24 mouse cellular contexts compared by ENCODE assay signal in genomic region chr10:96286094-96286485, GRCm38 (mm10).
DNase-seq lines count a peak whose midpoint lies in the region; ATAC-seq lines count a peak whose summit lies in the region.
"Had no signal": no experiment of that assay in that cellular context is flagged by ENCODE, and none has a peak within 500 bp of the region (broad histone marks: within the 10 kb centered on the region; RNA-seq: fewer than 3 reads in every experiment).

No protein-coding gene starts in this region.

- peak; percentile 68; the same call in 1 of the 2 replicates for ATAC-seq in neural tube, embryonic 15.5 days (ENCODE audit: low FRiP score)
- ATAC-seq: intestine, embryonic 16.5 days; liver, postnatal 0 days had no signal

- H3K27ac ChIP-seq in neural tube, embryonic 15.5 days (replicated peaks): no peak overlapping the region
- H3K27ac ChIP-seq: heart, adult 2 months; heart, embryonic 15.5 days; hindbrain, embryonic 15.5 days; kidney, embryonic 15.5 days; limb, embryonic 10.5 days; stomach, embryonic 15.5 days had no signal

- no peaks in the 10 kb centered on the region for H3K27me3 ChIP-seq in neural tube, embryonic 15.5 days (replicated peaks)
- H3K27me3 ChIP-seq: heart, embryonic 15.5 days; hindbrain, embryonic 15.5 days; kidney, embryonic 15.5 days; stomach, embryonic 15.5 days had no signal

- 71% methylated on average over 2 of the region's 2 CpGs for WGBS in neural tube, embryonic 15.5 days

- no peaks in the 10 kb centered on the region for H3K9me3 ChIP-seq in neural tube, embryonic 15.5 days (replicated peaks)
- H3K9me3 ChIP-seq: heart, embryonic 15.5 days; hindbrain, embryonic 15.5 days; kidney, embryonic 15.5 days; limb, embryonic 10.5 days; stomach, embryonic 15.5 days had no signal

- peak; percentile 21 to 40 for DNase-seq in lung, adult 18-20 months
- no peak for DNase-seq in lung, postnatal 25 days (ENCODE audit: low spot score)
- DNase-seq in B cell, adult 2 months: peak; percentile 41 to 57
- DNase-seq in brain, adult 2 months (ENCODE audit: low read depth, low spot score): peak; percentile 47
- DNase-seq in kidney, adult 18-20 months: no peak
- DNase-seq in cerebellum, postnatal 4 days (ENCODE audit: low spot score in 2 of 2): no peak
- DNase-seq: adrenal gland, adult 2 months; cerebellum, postnatal 14 days; gastrocnemius, postnatal 10 days; heart, postnatal 4 days; kidney, postnatal 4 days; liver, postnatal 0 days; midbrain, embryonic 14.5 days; right cerebral cortex, adult 18-20 months; thymus, adult 2 months had no signal

- no peaks in the 10 kb centered on the region for H3K4me1 ChIP-seq in neural tube, embryonic 15.5 days
- H3K4me1 ChIP-seq: heart, embryonic 15.5 days; hindbrain, embryonic 15.5 days; kidney, embryonic 15.5 days; limb, embryonic 10.5 days; stomach, embryonic 15.5 days had no signal

- H3K4me2 ChIP-seq in neural tube, embryonic 15.5 days: no peak overlapping the region
- H3K4me2 ChIP-seq: heart, embryonic 15.5 days; hindbrain, embryonic 15.5 days; kidney, embryonic 15.5 days; stomach, embryonic 15.5 days had no signal

- H3K9ac ChIP-seq in neural tube, embryonic 15.5 days (replicated peaks): no peak overlapping the region
- H3K9ac ChIP-seq: heart, embryonic 15.5 days; hindbrain, embryonic 15.5 days; kidney, embryonic 15.5 days; liver, postnatal 0 days; stomach, embryonic 15.5 days had no signal

- H3K36me3 ChIP-seq in neural tube, embryonic 15.5 days: no peaks in the 10 kb centered on the region
- H3K36me3 ChIP-seq: heart, embryonic 15.5 days; hindbrain, embryonic 15.5 days; kidney, embryonic 15.5 days; limb, embryonic 10.5 days; stomach, embryonic 15.5 days had no signal

- no peak overlapping the region for H3K4me3 ChIP-seq in neural tube, embryonic 15.5 days (replicated peaks)
- H3K4me3 ChIP-seq: heart, adult 2 months; heart, embryonic 15.5 days; hindbrain, embryonic 15.5 days; kidney, embryonic 15.5 days; limb, embryonic 10.5 days; myocyte; stomach, embryonic 15.5 days had no signal

Comparison
In these comparisons a context has a peak if more than half of its experiments do, and no peak if none do; other contexts are left out.
1. DNase-seq: peak in lung, adult 18-20 months (2 of 2), B cell, adult 2 months (2 of 2) and brain, adult 2 months (single experiment); none in lung, postnatal 25 days (single experiment), kidney, adult 18-20 months (single experiment) and cerebellum, postnatal 4 days (0 of 2).